Mouse (Mus musculus) liver, adult 2 months (tissue): ENCODE results near the gene Rnf121.

Experiments
- CTCF ChIP-seq: fragments of 200-500 bp; IDR thresholded peaks from 2 replicates; pipeline ENCODE4 v1.5.1; 2011; ENCODE audit warnings: low read depth, low read length, control low read depth
- POLR2A ChIP-seq: fragments of 200-500 bp; IDR thresholded peaks from 2 replicates; pipeline ENCODE4 v1.6.1; 2011; ENCODE audit warnings: low read length, control low read depth; ENCODE audit not compliant: insufficient read depth; ENCODE audit errors: extremely low read depth

DNA sequence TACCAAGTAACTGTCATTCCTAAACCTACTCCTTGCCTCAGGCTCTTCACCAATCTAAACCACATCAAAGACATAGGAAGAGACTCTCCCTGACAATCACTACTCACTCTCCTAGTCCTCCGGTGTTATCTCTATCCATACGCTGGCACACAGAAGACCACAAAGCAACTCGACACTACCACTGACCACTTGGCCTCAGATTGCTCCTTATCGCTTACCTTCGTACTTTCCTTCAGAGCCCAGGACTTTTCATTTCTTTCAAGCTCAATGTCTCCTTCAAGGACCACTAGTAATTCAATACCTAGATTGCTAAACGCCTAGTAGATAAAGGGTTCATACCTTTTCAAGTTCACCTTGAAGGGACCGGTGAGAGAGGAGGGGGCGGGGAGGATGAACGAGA is 1.4 kb downstream of the Rnf121 start:
- no peak for TF ChIP-seq CTCF
- TF ChIP-seq POLR2A = no peak
